Mouse (Mus musculus): ENCODE measurements around the gene Elmo1. TPM values are rescaled to one million over a fixed set of nuclear protein-coding genes. Genes with fewer than 3 reads are reported as not detected.

Gene Elmo1
- polyA plus RNA-seq, 1 experiment from 2014 or later: 21.4 TPM

DNA sequence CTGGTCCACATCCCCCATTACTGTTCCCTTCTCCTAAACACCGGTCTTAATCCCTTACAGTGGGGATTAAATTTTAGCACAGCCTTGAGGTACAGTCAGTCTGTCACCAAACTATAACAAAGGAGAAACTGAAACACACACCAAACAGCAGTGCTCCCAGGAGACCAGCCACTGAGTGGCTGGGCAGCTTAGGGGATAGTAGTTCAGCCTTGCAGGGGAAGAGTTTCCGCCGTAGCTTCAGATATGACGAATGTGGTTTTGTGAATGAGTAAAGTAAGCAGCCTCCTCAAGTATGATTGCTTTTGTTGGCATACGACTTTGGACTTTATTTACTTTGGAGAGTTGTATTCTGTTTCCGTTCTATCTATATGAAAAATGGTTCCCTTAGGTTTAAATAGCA, 281.1 kb downstream of the Elmo1 start:
- WGBS: 68% methylated on average over 6 of the region's 6 CpGs
- H3K9me3 ChIP-seq (ENCODE audit: control insufficient read depth, low read length): no peaks in the 10 kb centered on the region
- no peak overlapping the region for H3K4me2 ChIP-seq (ENCODE audit: low read depth, low read length)
- H3K36me3 ChIP-seq (ENCODE audit: control insufficient read depth, insufficient read depth, low read length): no peaks in the 10 kb centered on the region
- ATAC-seq (ENCODE audit: low read depth) (peak; percentile 41; the same call in 1 of the 2 replicates), DNase-seq (ENCODE audit: low spot score) (peak; percentile 24)
- no peaks in the 10 kb centered on the region for H3K4me1 ChIP-seq (ENCODE audit: control insufficient read depth, insufficient read depth, low read length)
- no peak overlapping the region for H3K4me3 ChIP-seq (ENCODE audit: low read depth, low read length)
- no peak overlapping the region for H3K9ac ChIP-seq (ENCODE audit: low read depth, low read length)
- no peaks in the 10 kb centered on the region for H3K27me3 ChIP-seq (replicated peaks; ENCODE audit: control insufficient read depth, insufficient read depth, low read length)
- no peak overlapping the region for H3K27ac ChIP-seq (replicated peaks; ENCODE audit: low read depth, low read length)

DNA sequence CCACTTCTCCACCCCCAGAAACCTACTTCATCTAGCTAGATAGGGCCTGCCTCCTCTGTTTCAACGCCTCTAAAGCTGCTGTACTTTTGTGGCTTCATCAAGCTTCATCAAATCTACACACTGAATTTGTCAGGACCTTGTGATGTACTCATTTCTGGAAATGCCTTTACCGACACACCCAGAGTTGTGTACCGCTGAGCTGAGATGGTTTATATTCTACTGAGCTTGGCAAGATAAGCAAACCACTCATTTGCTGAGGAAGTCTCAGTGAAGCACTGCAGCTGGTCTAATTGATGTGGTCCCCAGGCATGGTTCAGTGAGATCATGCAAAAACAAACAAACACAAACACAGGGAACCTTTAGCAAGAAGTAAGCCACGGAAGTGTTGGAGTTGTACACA, 281.9 kb downstream of the Elmo1 start:
- Histone ChIP-seq H3K9me3 (ENCODE audit: control insufficient read depth, low read length) (no peaks in the 10 kb centered on the region), H3K36me3 (ENCODE audit: control insufficient read depth, insufficient read depth, low read length) (no peaks in the 10 kb centered on the region), H3K9ac (ENCODE audit: low read depth, low read length) (no peak overlapping the region), H3K4me1 (ENCODE audit: control insufficient read depth, insufficient read depth, low read length) (no peaks in the 10 kb centered on the region), H3K4me2 (ENCODE audit: low read depth, low read length) (no peak overlapping the region), H3K4me3 (ENCODE audit: low read depth, low read length) (no peak overlapping the region), H3K27ac (replicated peaks; ENCODE audit: low read depth, low read length) (no peak overlapping the region), H3K27me3 (replicated peaks; ENCODE audit: control insufficient read depth, insufficient read depth, low read length) (no peaks in the 10 kb centered on the region)
- no peak for DNase-seq (ENCODE audit: low spot score)
- ATAC-seq (ENCODE audit: low read depth): no peak
- 69% methylated on average over 4 of the region's 4 CpGs for WGBS

DNA sequence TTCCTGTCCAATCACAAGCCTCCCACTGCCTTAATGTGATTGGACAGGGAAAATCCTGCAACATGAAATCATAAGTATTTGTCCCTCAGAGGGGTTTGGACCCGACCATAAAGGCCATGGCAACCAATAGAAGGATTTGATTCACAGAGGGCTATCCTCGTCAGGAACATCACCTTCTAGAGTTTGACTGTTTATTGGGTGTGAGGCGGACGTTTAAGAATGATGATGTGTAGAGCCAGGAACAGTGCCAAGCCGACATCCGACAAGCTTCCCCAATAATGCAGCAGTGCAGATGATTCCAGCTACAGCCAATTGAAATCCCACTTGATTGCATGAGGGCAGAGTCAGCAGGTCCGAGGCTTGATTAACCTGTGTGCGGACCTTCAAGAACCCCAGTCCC, 288.5 kb downstream of the Elmo1 start:
- ATAC-seq (ENCODE audit: low read depth): no peak
- H3K9me3 ChIP-seq (ENCODE audit: control insufficient read depth, low read length): no peaks in the 10 kb centered on the region
- no peak overlapping the region for H3K27ac ChIP-seq (replicated peaks; ENCODE audit: low read depth, low read length)
- no peak overlapping the region for H3K4me3 ChIP-seq (ENCODE audit: low read depth, low read length)
- no peak overlapping the region for H3K4me2 ChIP-seq (ENCODE audit: low read depth, low read length)
- H3K9ac ChIP-seq (ENCODE audit: low read depth, low read length): no peak overlapping the region
- no peaks in the 10 kb centered on the region for H3K27me3 ChIP-seq (replicated peaks; ENCODE audit: control insufficient read depth, insufficient read depth, low read length)
- no peak for DNase-seq (ENCODE audit: low spot score)
- H3K4me1 ChIP-seq (ENCODE audit: control insufficient read depth, insufficient read depth, low read length): no peaks in the 10 kb centered on the region
- WGBS: 80% methylated on average over 8 of the region's 8 CpGs
- no peaks in the 10 kb centered on the region for H3K36me3 ChIP-seq (ENCODE audit: control insufficient read depth, insufficient read depth, low read length)

DNA sequence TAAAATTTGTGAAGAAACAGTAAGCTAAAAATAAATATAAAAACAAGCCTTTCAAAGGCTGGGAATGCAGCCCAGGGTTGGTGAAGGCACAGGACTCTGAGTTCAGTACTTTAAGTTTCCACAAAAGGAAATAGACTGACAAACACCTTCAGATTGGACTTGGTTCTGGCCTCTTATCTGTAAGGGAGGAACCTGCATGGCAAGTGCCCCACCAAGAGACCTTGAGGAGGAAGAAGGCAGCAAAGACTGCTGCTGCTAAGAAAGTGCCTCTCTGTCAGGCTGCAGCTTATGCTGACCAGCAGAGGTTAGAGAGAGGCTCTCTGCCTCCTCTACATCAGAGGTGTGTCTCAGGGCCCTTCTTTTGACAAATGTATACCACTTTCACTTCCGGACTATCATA, 293.5 kb downstream of the Elmo1 start:
- no peaks in the 10 kb centered on the region for H3K27me3 ChIP-seq (replicated peaks; ENCODE audit: control insufficient read depth, insufficient read depth, low read length)
- H3K4me2 ChIP-seq (ENCODE audit: low read depth, low read length): no peak overlapping the region
- H3K4me1 ChIP-seq (ENCODE audit: control insufficient read depth, insufficient read depth, low read length): no peaks in the 10 kb centered on the region
- H3K27ac ChIP-seq (replicated peaks; ENCODE audit: low read depth, low read length): no peak overlapping the region
- no peak for ATAC-seq (ENCODE audit: low read depth)
- H3K4me3 ChIP-seq (ENCODE audit: low read depth, low read length): no peak overlapping the region
- H3K9me3 ChIP-seq (ENCODE audit: control insufficient read depth, low read length): no peaks in the 10 kb centered on the region
- no peaks in the 10 kb centered on the region for H3K36me3 ChIP-seq (ENCODE audit: control insufficient read depth, insufficient read depth, low read length)
- WGBS: 77% methylated on average over 1 of the region's 1 CpGs
- no peak for DNase-seq (ENCODE audit: low spot score)
- no peak overlapping the region for H3K9ac ChIP-seq (ENCODE audit: low read depth, low read length)

DNA sequence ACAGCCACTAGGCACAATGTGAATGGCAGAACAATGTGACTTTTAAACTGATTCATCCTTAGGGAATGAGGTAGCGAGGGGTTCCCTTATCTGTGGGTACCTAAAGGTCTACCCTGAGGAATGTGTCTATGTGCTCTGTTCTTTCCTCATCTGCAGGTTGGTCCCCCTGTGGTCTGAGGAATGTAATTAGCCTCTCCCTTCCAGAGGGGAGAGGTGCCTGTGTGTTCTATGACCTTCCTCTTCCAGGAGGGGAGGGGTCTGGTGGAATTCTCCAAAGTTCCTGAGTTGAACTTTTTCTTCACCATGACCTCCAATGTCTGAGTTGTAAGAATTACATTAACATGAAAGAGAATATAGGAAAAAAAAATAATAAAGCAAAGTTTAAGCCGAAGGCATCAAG, 294.4 kb downstream of the Elmo1 start:
- Histone ChIP-seq H3K9me3 (ENCODE audit: control insufficient read depth, low read length) (no peaks in the 10 kb centered on the region), H3K27me3 (replicated peaks; ENCODE audit: control insufficient read depth, insufficient read depth, low read length) (no peaks in the 10 kb centered on the region)

DNA sequence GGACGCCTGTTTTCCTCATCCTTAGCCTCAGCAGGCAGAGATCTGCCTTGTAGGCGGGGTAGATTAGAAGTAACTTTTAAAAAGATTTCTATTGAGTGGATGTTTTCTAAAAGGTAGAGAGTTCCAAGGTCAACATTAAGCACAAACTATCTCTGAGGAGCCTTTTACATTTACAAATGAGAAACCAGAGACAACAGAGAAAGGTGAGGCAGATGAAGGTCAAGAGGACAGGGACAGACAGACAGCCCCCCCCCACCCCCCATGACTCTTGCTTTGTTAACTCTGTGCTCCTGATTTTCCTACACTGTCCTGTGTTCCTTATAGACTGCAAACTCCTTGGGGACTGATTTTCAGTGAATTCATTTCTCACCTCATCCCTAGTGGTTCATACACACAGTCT, 295.0 kb downstream of the Elmo1 start:
- no peaks in the 10 kb centered on the region for H3K4me1 ChIP-seq (ENCODE audit: control insufficient read depth, insufficient read depth, low read length)
- WGBS: 62% methylated on average over 2 of the region's 2 CpGs
- no peaks in the 10 kb centered on the region for H3K9me3 ChIP-seq (ENCODE audit: control insufficient read depth, low read length)
- no peaks in the 10 kb centered on the region for H3K36me3 ChIP-seq (ENCODE audit: control insufficient read depth, insufficient read depth, low read length)
- ATAC-seq (ENCODE audit: low read depth): no peak
- DNase-seq (ENCODE audit: low spot score): no peak
- no peaks in the 10 kb centered on the region for H3K27me3 ChIP-seq (replicated peaks; ENCODE audit: control insufficient read depth, insufficient read depth, low read length)
- H3K9ac ChIP-seq (ENCODE audit: low read depth, low read length): no peak overlapping the region
- H3K4me3 ChIP-seq (ENCODE audit: low read depth, low read length): no peak overlapping the region
- H3K4me2 ChIP-seq (ENCODE audit: low read depth, low read length): no peak overlapping the region
- H3K27ac ChIP-seq (replicated peaks; ENCODE audit: low read depth, low read length): no peak overlapping the region

More for the DNA sequence above, 294.4 kb downstream of the Elmo1 start:
- ATAC-seq (ENCODE audit: low read depth): no peak
- H3K4me1 ChIP-seq (ENCODE audit: control insufficient read depth, insufficient read depth, low read length): no peaks in the 10 kb centered on the region
- H3K4me3 ChIP-seq (ENCODE audit: low read depth, low read length): no peak overlapping the region
- no peak for DNase-seq (ENCODE audit: low spot score)
- H3K4me2 ChIP-seq (ENCODE audit: low read depth, low read length): no peak overlapping the region
- 75% methylated on average over 2 of the region's 2 CpGs for WGBS
- H3K27ac ChIP-seq (replicated peaks; ENCODE audit: low read depth, low read length): no peak overlapping the region
- no peak overlapping the region for H3K9ac ChIP-seq (ENCODE audit: low read depth, low read length)
- no peaks in the 10 kb centered on the region for H3K36me3 ChIP-seq (ENCODE audit: control insufficient read depth, insufficient read depth, low read length)

DNA sequence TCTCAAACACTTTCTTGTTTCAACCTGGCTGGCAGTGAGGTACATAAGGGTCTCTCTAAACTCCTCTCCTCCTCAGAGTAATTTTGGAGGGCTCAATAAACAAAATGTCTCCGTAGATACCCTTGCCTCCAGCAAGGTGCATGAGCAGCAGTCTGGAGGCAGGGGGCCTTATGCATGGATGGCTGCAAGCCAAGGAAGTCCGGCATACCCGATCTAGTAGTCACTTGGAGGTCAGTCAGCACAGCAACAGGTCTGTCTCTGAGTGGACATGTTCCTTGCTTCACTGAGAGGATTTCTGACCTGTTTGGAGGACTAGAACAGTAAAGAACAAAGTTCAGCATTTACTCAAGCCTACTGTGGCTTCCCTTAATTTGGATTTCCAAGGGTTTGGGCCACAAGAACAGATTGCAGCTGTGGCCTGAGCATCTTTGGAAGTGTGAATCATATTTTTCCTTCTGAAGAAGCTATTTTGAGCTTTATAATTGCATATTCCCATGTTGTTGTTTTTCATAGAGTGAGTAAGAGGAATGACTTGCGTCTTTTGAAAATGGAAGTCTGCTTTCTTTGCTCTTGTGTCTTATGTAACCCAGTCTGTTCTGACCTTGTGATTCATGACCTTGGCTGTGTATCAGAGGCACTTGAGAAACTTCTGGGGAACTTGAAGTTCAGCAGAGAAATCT, 296.2 kb downstream of the Elmo1 start:
- WGBS: 72% methylated on average over 4 of the region's 4 CpGs
- DNase-seq (ENCODE audit: low spot score): no peak
- Histone ChIP-seq H3K36me3 (ENCODE audit: control insufficient read depth, insufficient read depth, low read length) (no peaks in the 10 kb centered on the region), H3K27me3 (replicated peaks; ENCODE audit: control insufficient read depth, insufficient read depth, low read length) (no peaks in the 10 kb centered on the region), H3K9ac (ENCODE audit: low read depth, low read length) (no peak overlapping the region), H3K4me1 (ENCODE audit: control insufficient read depth, insufficient read depth, low read length) (no peaks in the 10 kb centered on the region), H3K9me3 (ENCODE audit: control insufficient read depth, low read length) (no peaks in the 10 kb centered on the region), H3K4me2 (ENCODE audit: low read depth, low read length) (no peak overlapping the region), H3K4me3 (ENCODE audit: low read depth, low read length) (no peak overlapping the region), H3K27ac (replicated peaks; ENCODE audit: low read depth, low read length) (no peak overlapping the region)
- ATAC-seq (ENCODE audit: low read depth): no peak

DNA sequence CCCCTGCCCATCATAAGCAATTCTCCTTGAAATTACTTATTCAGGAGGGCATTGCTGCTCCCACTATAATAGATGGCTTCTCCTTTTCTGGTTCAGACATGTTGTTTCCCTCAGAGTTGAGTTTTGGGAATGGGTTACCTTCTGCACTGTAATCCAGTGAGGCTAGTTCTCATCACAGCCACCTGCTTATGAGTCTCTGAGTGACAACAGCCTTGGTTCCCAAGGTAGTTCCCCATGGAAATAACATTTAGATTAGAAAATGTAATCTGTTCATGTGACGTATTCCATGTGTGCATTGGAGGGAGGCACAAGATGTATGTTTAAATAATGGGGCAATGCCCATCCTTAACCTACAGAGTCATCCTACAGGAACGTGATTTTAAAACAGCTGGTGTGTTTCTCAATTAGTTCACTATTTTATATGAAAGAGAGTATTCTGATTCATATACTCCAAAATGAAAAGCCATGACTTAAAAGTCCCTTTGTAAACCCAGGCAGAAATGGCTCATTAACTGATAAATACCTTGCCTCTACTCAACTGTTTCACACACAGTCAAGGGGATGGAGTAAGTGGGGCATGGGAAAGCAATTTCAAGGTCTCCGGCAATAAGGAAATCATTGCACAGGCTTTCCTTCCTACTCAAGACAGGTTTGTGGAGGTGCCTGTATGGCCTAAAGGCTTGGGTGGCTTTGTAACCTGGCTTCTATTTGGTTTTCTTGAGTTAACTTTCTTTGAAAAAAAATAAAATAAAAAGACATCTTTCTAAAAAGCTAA, 302.6 kb downstream of the Elmo1 start:
- H3K4me3 ChIP-seq (ENCODE audit: low read depth, low read length): no peak overlapping the region
- no peaks in the 10 kb centered on the region for H3K4me1 ChIP-seq (ENCODE audit: control insufficient read depth, insufficient read depth, low read length)
- H3K36me3 ChIP-seq (ENCODE audit: control insufficient read depth, insufficient read depth, low read length): no peaks in the 10 kb centered on the region
- no peak overlapping the region for H3K4me2 ChIP-seq (ENCODE audit: low read depth, low read length)
- WGBS: 74% methylated on average over 3 of the region's 3 CpGs
- H3K27me3 ChIP-seq (replicated peaks; ENCODE audit: control insufficient read depth, insufficient read depth, low read length): no peaks in the 10 kb centered on the region
- no peak overlapping the region for H3K9ac ChIP-seq (ENCODE audit: low read depth, low read length)
- no peak for ATAC-seq (ENCODE audit: low read depth)
- DNase-seq (ENCODE audit: low spot score): no peak
- no peak overlapping the region for H3K27ac ChIP-seq (replicated peaks; ENCODE audit: low read depth, low read length)
- no peaks in the 10 kb centered on the region for H3K9me3 ChIP-seq (ENCODE audit: control insufficient read depth, low read length)

DNA sequence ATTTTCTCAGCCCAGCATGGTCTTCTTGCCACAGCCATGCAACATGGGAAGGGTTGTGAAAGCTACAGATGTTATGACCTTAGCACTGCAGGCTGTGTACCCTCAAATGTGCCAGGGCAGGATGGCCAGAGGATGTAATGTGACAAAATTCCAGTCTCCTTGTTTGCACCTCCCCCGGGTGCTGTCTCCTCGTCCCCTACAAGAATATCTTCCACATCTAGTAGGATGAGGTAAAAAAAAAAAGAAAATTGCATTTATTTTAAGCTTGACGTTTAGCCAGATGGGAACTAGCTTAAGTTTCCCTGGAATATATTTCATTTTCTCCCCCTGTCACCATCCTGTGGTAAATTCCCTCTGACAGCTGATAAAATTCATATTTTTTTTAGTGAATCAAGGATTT, 307.3 kb downstream of the Elmo1 start:
- H3K36me3 ChIP-seq (ENCODE audit: control insufficient read depth, insufficient read depth, low read length): no peaks in the 10 kb centered on the region
- H3K4me2 ChIP-seq (ENCODE audit: low read depth, low read length): no peak overlapping the region
- DNase-seq (ENCODE audit: low spot score) (no peak), ATAC-seq (ENCODE audit: low read depth) (no peak)
- no peak overlapping the region for H3K4me3 ChIP-seq (ENCODE audit: low read depth, low read length)
- no peak overlapping the region for H3K27ac ChIP-seq (replicated peaks; ENCODE audit: low read depth, low read length)
- WGBS: 57% methylated on average over 3 of the region's 3 CpGs
- no peak overlapping the region for H3K9ac ChIP-seq (ENCODE audit: low read depth, low read length)
- H3K4me1 ChIP-seq (ENCODE audit: control insufficient read depth, insufficient read depth, low read length): no peaks in the 10 kb centered on the region
- H3K9me3 ChIP-seq (ENCODE audit: control insufficient read depth, low read length): no peaks in the 10 kb centered on the region
- no peaks in the 10 kb centered on the region for H3K27me3 ChIP-seq (replicated peaks; ENCODE audit: control insufficient read depth, insufficient read depth, low read length)

All from embryonic facial prominence, embryonic 14.5 days (tissue).